Mouse (Mus musculus): ENCODE data around the gene C1qtnf3.
"Not testable (repeated sequence)": the region's sequence is repeated elsewhere in the genome, so short reads cannot be mapped to it uniquely, and the experiment has no call there.

C1qtnf3 gene

GRCm38 (mm10) chr15:10959277-10960026 is 7.3 kb downstream of the C1qtnf3 start:
- no peak for DNase-seq (ENCODE audit: low read depth, low spot score)

- no peak for DNase-seq (ENCODE audit: low read depth, low spot score)
Measured at GRCm38 (mm10) chr15:10960267-10960666, 8.1 kb downstream of the C1qtnf3 start.

DNA sequence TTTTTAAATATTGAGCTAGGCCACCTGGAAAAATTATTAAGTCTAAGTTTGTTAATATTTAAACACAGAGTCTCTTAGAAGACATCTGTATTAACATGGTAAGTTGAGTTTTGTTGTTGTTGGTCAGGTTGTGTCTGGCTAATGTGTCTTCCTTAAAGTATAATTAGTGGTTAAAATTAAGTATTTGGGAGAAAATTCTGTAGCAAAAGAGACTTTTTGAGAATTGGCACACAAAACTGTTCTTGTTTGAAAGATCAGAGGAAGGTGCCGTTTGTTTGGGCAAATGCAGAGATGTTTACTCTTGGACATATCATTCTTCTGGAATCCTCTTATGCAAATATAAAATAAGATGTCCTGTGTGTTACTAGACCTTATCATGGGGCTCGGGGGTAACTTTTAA is 10.5 kb downstream of the C1qtnf3 start:
- DNase-seq (ENCODE audit: low read depth, low spot score), result no peak

GRCm38 (mm10) chr15:10969439-10969838 is 17.3 kb downstream of the C1qtnf3 start:
- no peak for DNase-seq (ENCODE audit: low read depth, low spot score)

DNA sequence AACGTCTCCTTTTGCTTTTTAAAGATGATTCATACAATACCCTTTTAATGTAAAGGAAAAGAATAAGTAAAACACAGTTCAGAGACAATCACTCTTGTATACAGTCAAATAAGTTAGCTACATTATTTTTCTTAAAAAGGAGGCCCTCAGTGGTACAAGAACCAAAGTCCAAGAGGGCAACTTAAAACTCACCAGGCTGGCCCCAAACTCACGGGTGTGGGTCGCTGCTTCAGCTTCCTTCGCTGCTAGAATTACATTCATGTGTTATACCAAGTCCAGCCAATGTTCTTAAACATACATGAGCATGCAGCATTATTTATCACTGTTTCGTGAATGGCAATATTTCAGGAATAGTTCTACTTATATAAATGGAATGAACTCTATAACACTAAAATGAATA is 18.6 kb downstream of the C1qtnf3 start:
- no peak for DNase-seq (ENCODE audit: low read depth, low spot score)

DNA sequence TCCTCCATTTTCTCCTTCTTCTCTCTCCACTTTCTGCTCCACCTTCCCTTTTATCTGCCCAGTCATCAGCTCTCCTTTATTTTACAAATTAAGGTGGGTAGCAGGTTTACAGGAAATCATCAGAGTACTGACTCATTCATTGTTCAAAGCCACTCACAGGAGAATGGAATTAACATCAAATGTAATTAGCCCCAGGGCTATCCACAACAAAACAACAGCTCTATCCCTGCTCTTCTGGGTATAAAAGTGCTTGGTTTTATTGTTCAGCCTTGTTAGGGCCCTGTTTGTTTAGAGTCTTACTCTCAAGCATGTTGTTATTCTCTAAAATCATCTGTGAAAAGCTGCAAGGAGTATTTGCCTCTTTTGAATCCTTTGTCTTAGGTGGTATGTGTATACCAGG is 25.0 kb downstream of the C1qtnf3 start:
- DNase-seq (ENCODE audit: low read depth, low spot score), result no peak

DNA sequence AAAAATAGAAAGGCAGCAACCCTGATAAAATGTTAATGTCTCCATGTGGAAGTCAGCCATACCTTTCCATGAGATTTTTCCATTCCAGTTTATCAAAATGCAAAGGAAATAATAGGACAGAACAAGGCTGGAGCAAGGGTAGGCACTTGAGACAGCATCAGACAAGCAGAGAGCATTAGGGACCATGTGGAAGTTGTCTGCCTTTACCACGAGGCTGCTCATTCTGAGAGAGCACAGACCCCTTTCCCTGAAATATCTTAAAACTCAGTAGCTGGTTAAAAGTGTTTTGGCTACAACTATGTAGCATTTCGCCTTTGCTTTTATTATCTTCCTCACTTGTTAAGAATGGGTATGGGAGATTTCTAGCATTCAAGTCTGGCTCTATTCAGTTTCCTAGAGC is 28.6 kb downstream of the C1qtnf3 start:
- DNase-seq (ENCODE audit: low read depth, low spot score), result no peak

DNA sequence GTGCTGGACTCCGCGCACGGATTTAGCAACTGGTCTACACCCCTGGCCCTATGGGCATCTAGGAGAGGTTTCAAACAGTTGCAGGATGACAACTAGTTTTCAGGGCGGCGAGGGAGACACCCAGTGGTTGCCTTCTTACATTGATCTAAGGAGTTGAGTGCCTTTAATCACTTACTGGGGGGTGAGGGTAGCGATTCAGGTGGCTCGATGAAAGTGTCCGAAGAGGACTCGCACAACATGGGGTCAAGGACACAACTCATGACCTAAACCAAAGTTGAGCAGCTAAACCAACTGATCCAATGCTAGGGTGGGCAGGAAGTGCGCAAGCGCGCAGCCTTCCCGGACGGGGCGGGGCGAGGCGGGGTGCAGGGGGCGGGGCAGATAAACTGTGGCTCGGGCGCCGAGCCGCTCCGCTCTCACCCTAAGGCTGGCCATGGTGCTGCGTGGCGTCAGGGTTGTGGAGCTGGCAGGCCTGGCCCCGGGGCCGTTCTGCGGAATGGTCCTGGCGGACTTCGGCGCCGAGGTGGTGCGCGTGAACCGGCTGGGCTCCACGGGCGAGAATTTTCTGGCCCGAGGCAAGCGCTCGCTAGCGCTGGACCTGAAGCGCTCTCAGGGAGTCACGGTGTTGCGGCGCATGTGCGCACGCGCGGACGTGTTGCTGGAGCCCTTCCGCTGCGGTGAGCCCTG is 29.4 kb downstream of the C1qtnf3 start, which contains the start of gene Amacr:
Amacr (plus strand) TSS at position 380 of the 687 bp plus-strand sequence.
- peak; percentile 68 for DNase-seq (ENCODE audit: low read depth, low spot score)

GRCm38 (mm10) chr15:10982064-10982435 is 29.9 kb downstream of the C1qtnf3 start:
- no peak for DNase-seq (ENCODE audit: low read depth, low spot score)

GRCm38 (mm10) chr15:10985756-10986155 is 33.6 kb downstream of the C1qtnf3 start:
- DNase-seq (ENCODE audit: low read depth, low spot score), result no peak

DNA sequence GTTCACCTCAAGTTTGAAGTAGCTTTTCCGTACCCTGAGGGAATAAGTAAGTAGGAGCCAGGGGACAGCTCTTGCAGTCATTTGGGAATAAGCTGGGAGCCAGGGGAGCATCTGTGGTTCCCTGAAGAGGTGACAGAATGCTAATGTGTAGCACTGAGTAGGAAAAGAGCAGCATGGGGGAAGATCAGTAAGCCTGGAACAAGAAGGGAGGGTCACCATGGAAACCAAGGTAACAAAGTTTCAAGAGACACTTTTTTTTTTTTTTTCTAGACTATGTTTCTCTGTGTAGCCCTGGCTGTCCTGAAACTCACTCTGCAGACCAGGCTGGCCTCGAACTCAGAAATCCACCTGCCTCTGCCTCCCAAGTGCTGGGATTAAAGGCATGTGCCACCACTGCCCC is 34.3 kb downstream of the C1qtnf3 start:
- DNase-seq (ENCODE audit: low read depth, low spot score), result not testable (repeated sequence)

DNA sequence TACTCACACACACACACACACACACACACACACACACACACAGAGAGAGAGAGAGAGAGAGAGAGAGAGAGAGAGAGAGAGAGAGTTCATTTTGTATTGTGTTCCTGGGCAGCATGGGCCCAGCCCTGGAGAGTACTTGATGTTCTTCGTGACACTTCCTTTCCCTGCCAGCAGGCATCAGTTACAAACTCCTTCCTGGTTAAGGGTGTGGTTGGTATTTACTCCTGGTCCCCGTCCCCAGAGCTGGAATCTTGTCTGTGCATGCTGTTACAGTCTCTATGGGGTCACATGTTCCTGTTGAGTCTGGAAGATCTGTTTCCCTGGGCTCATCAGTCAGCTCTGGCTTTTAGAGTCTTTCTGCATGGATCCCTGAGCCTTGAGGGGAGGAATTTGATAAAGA is 38.3 kb downstream of the C1qtnf3 start:
- DNase-seq (ENCODE audit: low read depth, low spot score), result no peak

GRCm38 (mm10) chr15:10991566-10991965 is 39.4 kb downstream of the C1qtnf3 start:
- no peak for DNase-seq (ENCODE audit: low read depth, low spot score)

- DNase-seq (ENCODE audit: low read depth, low spot score), result no peak
Measured at GRCm38 (mm10) chr15:10999832-11000231, 47.7 kb downstream of the C1qtnf3 start.

GRCm38 (mm10) chr15:11000421-11000820 is 48.3 kb downstream of the C1qtnf3 start, which contains the start of gene Slc45a2:
Gene Slc45a2, plus strand, starts transcription at chr15:11000721.
- DNase-seq (ENCODE audit: low read depth, low spot score), result no peak

GRCm38 (mm10) chr15:11003791-11004190 is 51.7 kb downstream of the C1qtnf3 start:
- no peak for DNase-seq (ENCODE audit: low read depth, low spot score)

GRCm38 (mm10) chr15:11004646-11005045 is 52.5 kb downstream of the C1qtnf3 start:
- DNase-seq (ENCODE audit: low read depth, low spot score), result no peak

GRCm38 (mm10) chr15:11008756-11009155 is 56.6 kb downstream of the C1qtnf3 start:
- no peak for DNase-seq (ENCODE audit: low read depth, low spot score)

DNA sequence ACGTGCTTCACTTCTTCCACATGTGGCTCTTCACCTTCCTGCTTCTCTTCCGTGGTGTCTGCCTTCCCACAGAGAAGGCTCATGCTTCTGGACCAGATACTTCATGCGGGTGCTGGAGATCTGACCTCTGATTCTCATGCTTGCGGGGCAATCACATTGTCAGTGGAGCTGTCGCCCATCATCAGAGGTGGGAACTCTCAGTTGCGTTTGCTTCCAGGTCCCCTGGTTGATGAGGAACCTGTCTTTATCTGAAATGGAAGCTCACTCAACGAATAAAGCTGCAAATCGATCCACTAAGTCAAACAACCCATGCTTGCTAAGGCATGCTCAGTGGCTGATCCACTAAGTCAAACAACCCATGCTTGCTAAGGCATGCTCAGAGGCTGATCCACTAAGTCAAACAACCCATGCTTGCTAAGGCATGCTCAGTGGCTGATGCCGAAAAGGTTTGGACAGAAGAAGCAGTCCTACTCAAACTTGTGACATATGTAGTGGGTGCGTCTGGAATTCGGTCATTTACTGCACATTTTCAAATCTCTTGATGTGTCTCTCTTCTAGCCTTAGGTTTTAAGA is 58.9 kb downstream of the C1qtnf3 start:
- no peak for DNase-seq (ENCODE audit: low read depth, low spot score)

DNA sequence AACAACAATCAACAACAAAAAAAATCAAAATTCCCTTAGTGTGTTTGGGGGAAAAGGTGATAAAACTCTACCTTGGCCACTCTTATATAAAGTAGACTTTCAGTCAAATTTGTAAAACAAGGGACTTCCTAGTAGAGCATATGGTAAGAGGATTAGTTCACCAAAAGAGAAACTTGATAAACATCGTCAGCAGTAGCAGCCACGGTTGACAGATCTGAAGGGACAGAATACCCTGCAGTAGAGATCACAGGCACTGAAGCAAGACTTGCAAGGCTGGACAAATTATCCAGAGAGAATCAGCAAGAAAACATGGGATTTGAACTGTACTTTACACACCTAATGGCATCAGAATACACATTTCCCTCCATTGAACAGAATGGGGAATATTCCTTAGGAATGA is 62.8 kb downstream of the C1qtnf3 start:
- DNase-seq (ENCODE audit: low read depth, low spot score), result no peak

DNA sequence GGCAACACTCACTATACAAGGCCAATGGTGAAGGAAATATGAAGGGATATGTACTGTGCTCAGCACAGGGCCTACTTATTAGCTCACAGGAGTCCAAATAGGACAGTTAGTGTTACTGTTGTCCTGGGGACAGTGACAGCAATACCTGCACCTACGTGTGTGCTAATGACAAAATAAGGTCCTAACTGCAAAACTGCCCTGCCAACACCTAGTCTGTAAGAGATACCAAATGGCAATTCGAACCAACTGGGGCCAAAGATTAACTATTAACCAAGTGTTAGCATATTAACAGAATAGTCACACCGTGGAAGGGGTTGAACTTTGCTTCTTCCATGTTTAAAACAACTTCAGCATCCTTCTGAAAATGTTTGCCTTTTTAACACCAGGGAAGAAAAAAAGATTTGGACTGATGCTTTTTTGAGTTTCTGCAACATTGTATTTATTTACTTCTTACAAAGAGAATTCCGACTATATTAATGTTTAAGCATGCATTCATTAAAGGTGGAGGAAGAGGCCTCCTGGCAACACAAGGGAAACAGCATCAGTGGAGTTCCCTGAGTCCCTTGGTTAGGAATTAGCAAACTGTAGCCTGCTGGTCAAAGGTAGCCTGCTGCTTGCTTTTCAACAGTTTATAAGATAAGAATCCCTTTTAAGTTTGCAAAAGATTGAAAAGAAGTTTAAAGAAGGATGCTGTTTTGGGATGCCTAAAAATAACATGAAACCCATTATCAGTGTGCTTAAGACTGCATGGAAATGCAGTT is 74.8 kb downstream of the C1qtnf3 start:
- no peak for DNase-seq (ENCODE audit: low read depth, low spot score)
